Mouse (Mus musculus) lung, adult 2 months (tissue): Measurements from ENCODE around the gene Cxxc4. TPM values are rescaled to one million over a fixed set of nuclear protein-coding genes. Genes with fewer than 3 reads are reported as not detected.

ENCODE experiments used
- DNase-seq: peaks from one replicate; pipeline ENCODE4 v3.0.0; 2022
- H3K4me1 ChIP-seq: fragments of 200-500 bp; 2 replicates; pipeline ENCODE4 v1.6.1; 2011; ENCODE audit warnings: low read length; ENCODE audit not compliant: control insufficient read depth, insufficient read depth
- H3K4me3 ChIP-seq: fragments of 200-500 bp; replicated peaks from 2 replicates; pipeline ENCODE3; 2011; ENCODE audit warnings: low read depth, mild to moderate bottlenecking, control low read depth, low read length; ENCODE audit errors: extremely low read depth
- CTCF ChIP-seq: fragments of 200-500 bp; IDR thresholded peaks from 2 replicates; pipeline ENCODE4 v1.5.1; 2011; ENCODE audit warnings: mild to moderate bottlenecking, low read length, control low read depth; ENCODE audit not compliant: insufficient read depth
- POLR2A ChIP-seq: fragments of 200-500 bp; IDR thresholded peaks from 2 replicates; pipeline ENCODE4 v1.6.1; 2011; ENCODE audit warnings: low read depth, mild to moderate bottlenecking, control low read depth, low read length, borderline replicate concordance; ENCODE audit errors: extremely low read depth
- WGBS: fragments of 180-500 bp; shearing (Covaris S2); methylation state at CpG from one replicate; pipeline ENCODE4 v1.1.7; 2018; 5-methylcytosine and 5-hydroxymethylcytosine counted together
- polyA plus RNA-seq: library from polyadenylated mRNA; depleted of rRNA; stranded (reverse); fragments of >200 nt; gene quantifications from 2 replicates; pipeline ENCODE4 v1.2.3, GENCODE M21; 2012

The Cxxc4 gene
- polyA plus RNA-seq, 1 experiment: 0.67 TPM

DNA sequence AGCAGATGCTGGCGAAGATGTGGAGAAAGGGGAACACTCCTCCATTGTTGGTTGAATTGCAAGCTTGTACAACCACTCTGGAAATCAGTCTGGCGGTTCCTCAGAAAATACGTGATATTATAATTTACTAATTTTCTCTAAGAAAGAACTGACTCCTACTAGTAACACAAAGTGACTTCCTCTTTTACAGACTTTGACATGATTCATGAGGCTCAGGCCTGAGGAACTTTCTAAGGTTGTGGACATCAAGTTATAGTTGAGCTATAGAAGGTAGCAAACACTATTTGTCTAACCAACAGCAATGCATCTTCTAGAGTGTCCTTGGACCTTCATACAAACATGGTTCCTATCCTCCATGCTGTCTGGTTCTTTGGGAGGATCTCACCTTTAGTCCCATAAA, 10.4 kb upstream of the Cxxc4 start:
- TF ChIP-seq CTCF (no peak), POLR2A (no peak)
- 90% methylated on average over 3 of the region's 3 CpGs for WGBS
- no peak for DNase-seq
- no peaks in the 10 kb centered on the region for H3K4me1 ChIP-seq
- H3K4me3 ChIP-seq: no peak overlapping the region

DNA sequence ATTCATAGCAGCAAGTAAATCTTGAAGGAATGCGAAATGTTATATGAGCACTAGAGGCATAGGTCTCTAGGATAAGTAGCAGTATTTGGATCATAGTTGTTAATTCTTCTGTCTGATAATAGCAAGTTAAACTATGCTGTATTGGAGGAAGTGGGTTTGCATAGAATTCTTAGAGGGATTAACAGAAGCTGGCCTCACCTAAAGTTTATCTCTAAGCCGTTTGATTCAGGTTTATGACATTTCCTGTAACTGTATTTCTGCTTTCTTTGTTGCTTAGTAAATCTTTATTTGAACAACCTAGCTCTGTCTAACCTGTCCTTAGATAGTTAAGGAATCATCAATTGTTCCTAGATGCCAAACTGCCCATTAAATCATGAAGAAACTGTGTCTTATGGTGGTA, 3.5 kb upstream of the Cxxc4 start:
- no peak for DNase-seq
- no peaks in the 10 kb centered on the region; the same call in 1 of the 2 replicates for H3K4me1 ChIP-seq
- no peak overlapping the region for H3K4me3 ChIP-seq
- WGBS: 65% methylated on average over 2 of the region's 2 CpGs
- TF ChIP-seq CTCF (no peak), POLR2A (no peak)

DNA sequence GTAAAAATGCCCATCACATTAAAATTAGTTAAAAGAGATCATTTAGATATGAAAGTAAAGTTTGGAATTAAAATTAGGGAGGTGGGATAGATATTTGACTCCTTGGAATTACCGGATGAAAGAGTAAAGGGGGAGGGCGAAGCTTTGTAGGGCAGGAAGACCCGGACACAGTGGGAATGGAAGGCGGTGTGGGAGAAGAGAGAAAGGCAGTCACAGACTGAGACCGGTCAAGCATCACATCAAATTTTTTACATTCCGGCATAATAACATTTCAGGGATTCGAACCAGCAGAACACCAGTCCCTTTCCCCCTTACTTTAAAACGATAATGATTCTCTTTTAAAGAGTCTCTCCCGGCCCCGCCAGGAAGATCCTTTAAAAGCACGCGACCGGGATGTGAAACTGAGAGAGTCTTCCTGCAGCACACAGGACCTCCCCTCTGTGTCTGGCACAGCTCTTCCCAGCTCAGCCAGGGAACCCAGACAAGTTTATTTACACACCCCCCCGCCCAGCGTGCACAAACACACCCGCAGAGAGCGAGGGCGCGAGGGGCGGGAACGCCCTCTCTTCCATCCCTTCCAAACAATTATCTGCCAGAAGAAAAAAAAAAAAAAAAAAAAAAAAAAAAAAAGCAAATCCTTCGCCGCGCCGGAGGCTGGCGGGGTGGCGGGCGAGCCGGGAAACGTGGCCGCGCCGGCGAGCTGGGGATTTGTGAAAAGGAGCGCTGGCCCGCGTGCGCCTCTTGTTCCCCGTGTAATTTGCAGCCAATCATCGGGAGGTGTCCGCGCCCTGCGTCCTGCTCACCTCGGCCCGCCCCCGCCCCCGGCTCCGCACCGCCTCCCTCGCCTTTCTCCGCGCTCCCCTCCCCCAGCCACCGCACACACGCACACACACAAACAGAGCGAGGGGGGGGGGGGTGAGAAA, 532 bp upstream of the Cxxc4 start:
- under 1% methylated on average over 53 of the region's 55 CpGs for WGBS
- peak; percentile 50 for DNase-seq
- TF ChIP-seq POLR2A (no peak), CTCF (no peak)
- peak overlapping the region; percentile 65 for H3K4me3 ChIP-seq
- H3K4me1 ChIP-seq: peaks cover 6% of the 10 kb centered on the region

DNA sequence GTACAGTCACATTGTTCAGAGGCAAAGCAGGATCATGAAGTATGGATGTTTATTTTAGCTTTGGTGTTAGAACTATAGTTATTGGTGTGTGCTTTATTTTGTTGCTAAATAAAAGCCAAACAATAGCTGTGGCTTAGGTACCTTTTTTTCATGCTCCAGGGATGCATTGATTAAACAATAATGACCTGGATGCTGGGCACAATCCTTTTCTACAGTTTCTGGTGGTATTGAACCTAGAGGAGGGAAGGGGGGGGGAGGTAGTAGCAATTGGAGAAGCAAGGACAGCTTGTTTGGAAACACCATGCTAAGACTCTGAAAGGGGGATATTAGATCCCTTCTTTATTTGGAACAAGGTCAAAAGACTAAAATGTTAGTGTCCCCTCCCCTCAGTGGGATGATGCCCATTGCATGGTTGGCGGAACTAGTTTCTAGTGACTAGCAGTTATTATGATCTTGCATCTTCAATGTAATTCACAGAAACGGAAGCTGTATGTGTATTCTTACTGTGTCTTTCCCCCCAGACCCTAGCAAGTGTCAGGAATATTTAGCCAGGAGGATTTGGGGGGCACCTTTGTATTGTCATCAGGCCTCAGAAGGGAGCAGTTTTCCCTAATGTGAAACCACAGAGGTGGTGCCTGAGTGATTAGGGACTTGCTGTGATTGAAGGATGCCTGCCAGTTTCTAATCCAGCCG, 975 bp downstream of the Cxxc4 start:
- H3K4me1 ChIP-seq: peaks cover 6% of the 10 kb centered on the region
- WGBS: 72% methylated on average over 3 of the region's 3 CpGs
- no peak overlapping the region for H3K4me3 ChIP-seq
- TF ChIP-seq POLR2A: no peak
- TF ChIP-seq CTCF: no peak
- no peak for DNase-seq

DNA sequence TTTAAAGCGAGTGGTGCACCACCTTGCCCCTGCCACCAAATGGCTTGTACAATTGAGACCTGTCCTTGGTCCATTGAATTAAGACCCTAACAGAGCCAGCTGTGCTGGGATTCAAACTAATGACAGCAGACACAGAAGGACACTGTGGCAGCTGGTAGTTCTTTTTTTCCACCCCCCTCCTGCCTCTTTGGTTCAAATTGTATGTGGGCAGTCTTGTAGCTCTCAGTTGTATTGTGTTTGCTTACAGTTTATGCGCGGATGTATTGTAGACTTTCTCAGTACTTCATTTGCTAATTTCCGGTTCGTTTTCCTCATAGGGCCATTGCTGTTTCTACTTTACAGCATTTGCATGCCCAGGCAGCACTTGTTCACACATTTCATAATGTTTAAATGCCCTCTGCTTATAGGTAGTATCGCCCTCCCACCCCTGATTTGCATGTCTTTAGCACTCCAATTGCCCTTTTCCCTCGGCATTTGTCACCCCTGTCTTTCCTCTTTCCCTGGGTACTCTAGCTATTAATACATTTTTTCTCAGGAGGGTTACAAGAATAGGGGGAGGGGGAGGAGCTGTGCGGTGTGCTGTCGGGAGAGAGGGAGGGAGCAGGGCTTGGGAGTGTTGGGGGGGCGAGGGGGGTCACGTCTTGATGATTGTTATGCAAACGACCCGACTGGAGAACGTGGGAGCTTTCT, 2.5 kb downstream of the Cxxc4 start:
- TF ChIP-seq POLR2A (no peak), CTCF (no peak)
- whole genome bisulfite sequencing: 5% methylated on average over 14 of the region's 14 CpGs
- peak overlapping the region; percentile 61 for H3K4me3 ChIP-seq
- H3K4me1 ChIP-seq: peaks cover 6% of the 10 kb centered on the region
- DNase-seq: no peak

DNA sequence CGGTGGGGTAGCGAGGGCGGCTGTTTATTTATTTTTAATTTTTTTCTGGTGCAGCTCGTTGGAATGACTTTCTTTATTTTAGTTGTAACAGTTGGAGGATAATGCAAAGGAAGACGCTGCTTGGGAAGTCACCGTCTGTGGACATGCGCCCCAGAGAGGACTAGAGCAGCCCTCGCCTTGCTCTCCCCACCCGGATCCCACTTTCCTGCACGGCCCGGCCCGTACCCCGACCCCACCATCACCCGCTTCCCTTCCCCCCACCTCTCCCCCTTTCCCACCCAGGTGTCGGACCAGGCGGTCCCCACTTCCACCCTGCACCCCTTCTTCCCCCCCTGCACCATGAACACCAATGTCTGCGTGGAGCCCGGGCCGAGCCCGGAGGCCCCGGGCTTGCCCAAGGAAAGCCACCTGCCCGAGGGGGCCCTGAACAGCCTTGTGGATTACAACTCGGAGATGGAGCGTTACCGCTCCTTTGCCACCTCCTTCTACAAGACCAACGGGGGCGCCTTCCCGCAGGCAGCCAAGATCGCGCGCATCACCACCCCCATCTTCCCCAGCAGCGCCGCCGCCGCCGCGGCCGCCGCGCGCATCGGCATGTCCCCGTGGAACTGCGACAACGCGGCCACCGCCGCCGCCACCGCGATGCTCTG, 3.2 kb downstream of the Cxxc4 start:
- WGBS: 1% methylated on average over 39 of the region's 51 CpGs
- DNase-seq: peak; percentile 29
- peaks cover 6% of the 10 kb centered on the region for H3K4me1 ChIP-seq
- no peak for TF ChIP-seq POLR2A
- TF ChIP-seq CTCF: no peak
- peak overlapping the region; percentile 61 for H3K4me3 ChIP-seq

DNA sequence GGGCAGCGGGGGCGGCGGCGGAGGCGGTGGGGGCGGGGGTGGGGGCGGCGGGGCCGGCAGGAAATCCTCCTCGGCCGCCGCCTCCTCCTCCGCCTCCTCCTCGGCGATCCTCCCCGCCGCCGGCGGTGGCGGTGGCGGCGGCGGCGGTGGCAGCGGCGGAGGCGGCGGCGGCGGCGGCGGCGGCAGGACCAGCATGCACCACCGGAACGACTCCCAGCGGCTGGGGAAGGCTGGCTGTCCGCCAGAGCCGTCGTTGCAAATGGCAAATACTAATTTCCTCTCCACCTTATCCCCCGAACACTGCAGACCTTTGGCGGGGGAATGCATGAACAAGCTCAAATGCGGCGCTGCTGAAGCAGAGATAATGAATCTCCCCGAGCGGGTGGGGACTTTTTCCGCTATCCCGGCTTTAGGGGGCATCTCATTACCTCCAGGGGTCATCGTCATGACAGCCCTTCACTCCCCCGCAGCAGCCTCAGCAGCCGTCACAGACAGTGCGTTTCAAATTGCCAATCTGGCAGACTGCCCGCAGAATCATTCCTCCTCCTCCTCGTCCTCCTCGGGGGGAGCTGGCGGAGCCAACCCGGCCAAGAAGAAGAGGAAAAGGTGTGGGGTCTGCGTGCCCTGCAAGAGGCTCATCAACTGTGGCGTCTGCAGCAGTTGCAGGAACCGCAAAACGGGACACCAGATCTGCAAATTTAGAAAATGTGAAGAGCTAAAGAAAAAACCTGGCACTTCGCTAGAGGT, 3.9 kb downstream of the Cxxc4 start:
- peaks cover 6% of the 10 kb centered on the region for H3K4me1 ChIP-seq
- peak; percentile 51 for DNase-seq
- WGBS: under 1% methylated on average over 28 of the region's 61 CpGs
- TF ChIP-seq POLR2A (no peak), CTCF (no peak)
- peak overlapping the region; percentile 73 for H3K4me3 ChIP-seq

DNA sequence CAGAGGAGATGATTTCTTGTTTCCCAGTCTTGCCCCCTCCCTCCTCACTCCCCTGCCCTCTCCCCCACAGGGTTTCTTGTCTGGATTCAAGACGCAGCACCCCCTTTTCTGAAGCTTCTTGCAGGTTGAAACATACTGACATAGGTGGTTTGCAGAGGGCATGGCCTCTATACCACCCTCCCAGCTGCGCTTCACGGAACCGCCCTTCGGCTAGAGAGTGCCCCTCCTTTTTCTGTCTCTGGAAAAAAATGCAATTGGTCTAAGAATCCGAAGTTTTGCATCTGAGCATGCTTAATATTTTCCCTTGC, 4.4 kb downstream of the Cxxc4 start:
- TF ChIP-seq POLR2A (no peak), CTCF (no peak)
- Histone ChIP-seq H3K4me3 (no peak overlapping the region), H3K4me1 (peaks cover 6% of the 10 kb centered on the region)
- no peak for DNase-seq
- 28% methylated on average over 6 of the region's 6 CpGs for WGBS

DNA sequence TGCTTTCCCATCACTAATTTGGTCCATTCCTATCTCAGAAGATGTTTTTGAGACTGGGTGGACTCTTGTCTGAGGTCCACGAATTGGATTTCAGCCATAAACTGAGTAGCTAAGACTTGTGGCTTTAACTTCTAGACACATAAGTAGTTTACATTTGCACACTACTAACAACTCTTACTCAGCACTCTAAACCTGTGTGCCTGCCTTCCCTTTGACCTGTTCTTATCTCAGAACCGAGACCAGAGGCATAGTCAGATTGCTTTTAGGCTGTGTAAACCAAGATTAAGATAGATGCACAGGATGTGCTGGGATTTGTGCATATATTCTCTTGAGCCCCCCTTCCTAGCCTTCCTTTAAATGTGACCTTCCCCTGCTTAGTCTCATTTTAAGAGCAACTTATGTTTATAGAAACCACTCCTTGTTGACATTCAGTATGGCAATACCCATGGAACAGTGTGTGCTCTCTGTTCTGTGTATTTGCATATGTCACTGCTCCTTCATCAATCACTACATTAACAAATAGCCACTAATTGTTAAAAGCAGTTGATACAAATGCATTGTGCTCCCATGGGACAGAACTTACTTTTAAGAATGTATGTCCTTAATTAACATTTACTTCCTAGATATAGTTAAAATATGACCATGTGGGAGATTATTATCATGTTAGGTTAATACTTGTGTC, 7.0 kb downstream of the Cxxc4 start:
- peaks cover 6% of the 10 kb centered on the region; the same call in 1 of the 2 replicates for H3K4me1 ChIP-seq
- WGBS: 21% methylated on average over 2 of the region's 2 CpGs
- DNase-seq: no peak
- no peak for TF ChIP-seq POLR2A
- TF ChIP-seq CTCF: no peak
- H3K4me3 ChIP-seq: no peak overlapping the region
